Mouse (Mus musculus) spleen, postnatal 10 days (tissue): ENCODE results near the gene Kcnj10.
A peak's percentile ranks its signal among the peaks of the same experiment; 100 is the strongest.

Experiments
- DNase-seq, 2 experiments: peaks; one replicate each; pipeline ENCODE4 v3.0.0; 2021 to 2022; ENCODE audit warnings: low spot score in 2 of 2

Gene Kcnj10

DNA sequence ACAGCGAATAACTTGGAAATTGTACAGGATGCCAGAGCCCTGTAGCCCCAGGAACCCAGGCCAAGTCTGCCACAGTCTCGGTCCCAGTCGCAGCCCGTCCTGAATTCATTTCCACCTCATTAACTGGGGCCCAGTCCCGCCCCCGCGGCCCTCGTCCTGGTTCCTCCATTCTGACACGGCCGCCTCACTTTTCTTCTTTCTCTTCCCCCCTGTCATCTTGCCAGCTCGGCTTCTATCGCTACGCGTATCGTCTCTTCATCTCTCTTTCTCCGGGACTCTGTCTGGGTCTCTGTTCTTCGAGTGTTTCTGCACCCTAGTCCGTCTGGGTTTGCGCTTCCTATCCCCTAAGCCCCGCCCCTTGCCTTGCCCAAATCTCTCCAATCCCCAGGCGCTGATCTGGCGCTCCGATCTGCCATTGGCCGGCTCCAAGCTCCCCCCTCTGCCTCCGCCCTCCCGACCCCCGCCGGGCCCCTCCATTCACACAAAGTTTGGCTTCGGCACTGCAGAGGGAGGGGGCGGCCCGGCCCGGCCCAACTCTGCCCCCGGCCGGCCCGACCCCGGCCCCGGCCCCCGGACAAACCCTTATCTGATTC, at the start of gene Kcnj10:
Gene Kcnj10 (plus strand): TSS at position 482 of the 593 bp plus-strand sequence.
- DNase-seq, result peak; percentile 26 to 77

DNA sequence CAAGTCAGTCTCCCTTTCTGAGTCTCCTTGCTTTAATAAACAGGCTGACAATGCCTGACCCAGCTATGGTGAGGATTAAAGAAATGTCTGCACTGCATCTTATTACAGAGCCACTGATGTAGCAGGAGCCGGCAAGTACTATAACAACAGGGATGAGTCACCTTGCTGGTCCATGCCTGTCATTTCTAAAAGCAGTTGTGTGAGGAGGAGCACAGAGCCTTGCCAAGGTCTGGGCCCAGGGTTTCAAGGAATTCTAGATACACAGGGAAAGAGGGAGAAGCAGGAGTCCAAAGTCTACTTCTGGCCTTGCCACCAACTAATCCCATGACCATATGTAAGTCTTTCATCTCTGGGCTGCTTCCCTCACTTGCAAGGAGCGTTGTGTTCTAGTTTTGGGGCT, 48.1 kb upstream of the Kcnj10 start:
- DNase-seq, result no peak

DNA sequence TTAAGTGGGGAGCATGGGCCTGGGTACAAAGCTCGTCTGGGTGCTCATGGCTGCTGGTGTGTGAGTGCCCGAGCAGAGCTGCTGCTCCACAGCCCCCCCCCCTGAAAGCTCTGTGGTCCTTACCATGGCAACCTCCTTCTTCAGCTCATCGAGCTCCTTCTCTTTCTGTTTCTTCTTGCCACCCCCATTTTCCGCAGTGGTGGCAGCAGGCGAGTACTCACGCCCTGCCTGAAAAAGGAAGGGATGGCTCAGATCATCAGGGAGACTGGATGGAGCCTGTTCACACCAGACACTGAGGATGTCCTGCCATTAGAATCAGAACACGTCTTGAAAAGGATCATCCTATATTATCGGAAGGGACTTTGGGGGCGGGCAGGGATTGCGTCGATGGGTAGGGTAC, 47.6 kb upstream of the Kcnj10 start:
- no peak for DNase-seq

DNA sequence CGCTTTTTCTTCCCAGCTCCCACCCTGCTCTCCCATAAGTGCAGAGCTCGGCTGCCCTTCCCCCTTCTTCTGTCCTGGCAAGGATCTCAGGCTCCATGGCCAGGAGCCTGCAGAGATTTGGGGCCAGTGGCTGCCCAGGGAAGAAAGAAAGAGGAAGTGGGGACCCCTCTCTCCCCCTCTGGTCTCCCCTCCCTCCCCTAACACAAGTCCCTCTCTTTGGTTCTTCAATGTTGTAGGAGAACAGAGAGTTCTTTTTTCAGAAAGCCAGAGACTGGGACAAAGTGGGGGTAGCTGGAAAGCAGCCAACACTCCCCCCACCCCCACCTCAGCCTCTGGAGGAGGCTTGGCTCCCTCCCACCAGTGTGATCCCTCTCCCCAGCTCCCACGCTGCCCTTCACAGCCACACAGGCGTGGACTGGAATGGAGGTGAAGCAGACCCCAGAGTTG, 45.2 kb upstream of the Kcnj10 start:
- DNase-seq, result no peak

DNA sequence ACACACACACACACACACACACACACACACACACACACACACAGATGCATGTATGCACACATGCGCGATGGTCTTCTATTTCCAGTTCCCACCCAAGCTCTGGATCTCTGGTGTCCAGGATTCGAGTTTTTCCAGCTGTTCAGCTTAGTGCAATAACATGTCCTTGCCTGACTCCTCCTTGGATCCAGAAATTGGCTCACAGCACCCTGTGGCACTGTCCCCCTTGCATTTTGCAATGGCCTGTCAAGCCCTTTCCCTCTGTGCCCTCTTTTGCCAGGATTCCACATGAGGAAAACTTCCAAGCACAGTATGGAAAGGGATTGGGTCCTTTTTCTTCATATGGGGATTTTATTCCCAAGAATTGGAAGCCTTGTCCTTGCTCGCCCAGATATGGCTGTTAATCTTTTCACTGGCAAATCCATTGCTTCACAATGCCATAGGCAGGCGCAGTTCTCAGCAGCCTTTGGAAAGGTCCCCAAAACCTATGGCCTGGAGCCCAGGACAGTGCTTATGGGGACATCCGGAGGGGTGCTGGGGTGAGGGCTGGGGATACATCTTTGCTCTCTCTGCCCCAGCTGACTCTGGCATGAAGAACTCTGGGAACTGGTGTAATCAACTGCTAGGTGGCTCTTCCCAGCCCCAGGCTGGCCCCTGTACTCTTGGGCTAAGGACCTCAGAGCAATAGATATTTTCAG, 44.0 kb upstream of the Kcnj10 start:
- no peak for DNase-seq

DNA sequence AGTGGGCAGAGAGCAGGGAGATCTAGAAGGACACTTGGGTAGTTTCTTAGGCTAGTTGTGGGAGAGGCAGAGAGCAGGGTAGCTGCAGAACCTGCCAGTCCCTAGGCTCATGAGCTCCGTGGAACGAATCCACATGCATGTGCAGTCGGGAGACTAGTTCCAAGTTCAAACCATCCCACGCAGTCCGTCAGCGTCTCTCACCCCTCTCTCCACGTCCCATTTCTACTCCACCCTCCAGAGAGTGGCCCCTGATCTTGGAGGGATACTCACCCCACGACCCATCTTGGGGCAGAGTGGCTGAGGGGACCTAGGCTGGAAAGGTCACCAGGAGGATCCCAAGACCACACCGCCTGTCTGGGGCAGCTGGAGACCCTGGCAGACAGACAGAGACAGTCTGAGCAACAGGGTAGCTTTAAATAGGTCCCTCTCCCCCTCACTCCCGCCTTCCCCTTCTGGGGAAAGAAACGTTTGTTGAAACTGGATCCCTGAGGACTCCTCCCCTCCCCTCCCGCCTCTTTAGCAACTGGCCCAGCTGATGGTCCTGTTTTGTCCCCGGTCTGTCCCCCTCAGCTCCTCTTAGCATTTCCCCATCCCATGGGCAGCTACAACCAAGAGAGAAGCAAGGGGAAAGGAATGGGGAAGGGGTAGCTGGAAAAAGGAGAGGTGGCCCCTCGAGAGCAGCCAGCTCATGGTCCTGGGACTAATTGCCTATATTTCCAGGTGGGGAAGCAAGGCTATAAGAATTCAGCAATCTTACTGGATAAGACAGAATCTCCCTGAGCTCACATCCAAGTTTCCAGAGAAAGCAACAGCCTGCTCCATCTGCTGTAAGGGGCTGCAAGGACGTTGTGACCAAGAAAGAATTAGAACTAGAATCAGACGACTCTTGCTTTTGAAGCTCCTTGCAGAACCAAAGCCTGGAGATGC, 43.1 kb upstream of the Kcnj10 start, which contains the start of gene Atp1a2:
Gene Atp1a2 (minus strand): TSS at position 454 of the 927 bp plus-strand sequence.
- DNase-seq, result no peak

DNA sequence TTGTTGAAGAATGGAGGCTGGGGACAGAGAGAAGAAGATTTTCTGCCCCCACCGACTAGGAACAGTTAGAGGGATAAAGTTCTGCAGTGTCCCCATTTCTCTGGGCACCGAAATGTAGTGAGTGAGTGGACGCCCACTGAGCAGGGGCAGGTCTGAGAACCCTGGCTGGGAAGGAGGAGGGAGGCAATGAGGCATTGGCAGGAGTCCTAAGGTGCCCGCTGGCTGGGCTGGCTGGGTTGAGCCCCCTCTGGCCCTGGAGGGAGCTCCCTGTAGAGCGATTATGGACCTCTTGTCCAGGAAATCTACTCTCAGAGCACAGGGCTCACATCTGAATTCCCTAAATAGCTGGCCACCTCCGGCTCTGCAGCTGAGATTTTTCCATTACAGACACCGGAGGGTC, 41.5 kb upstream of the Kcnj10 start:
- DNase-seq, result no peak

DNA sequence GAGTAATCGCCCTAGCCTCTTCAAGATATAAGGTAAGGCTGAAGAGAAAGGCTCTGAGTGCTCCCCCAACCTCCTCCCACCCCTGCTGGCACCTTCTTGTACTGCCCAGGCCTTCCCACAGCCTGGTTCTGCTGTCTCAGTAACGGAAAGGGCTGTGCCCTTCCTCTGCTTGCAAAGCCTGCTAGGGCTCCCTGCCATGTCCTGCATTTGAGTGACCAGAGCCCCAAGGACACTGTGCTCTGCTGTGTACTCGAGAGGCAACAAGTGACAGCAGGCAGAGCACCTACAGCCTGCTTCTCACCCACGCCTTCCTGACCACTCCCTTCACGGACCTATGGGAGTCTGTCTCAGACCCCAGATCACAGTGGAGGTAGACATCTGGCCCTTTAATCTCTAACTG, 40.8 kb upstream of the Kcnj10 start:
- no peak for DNase-seq

DNA sequence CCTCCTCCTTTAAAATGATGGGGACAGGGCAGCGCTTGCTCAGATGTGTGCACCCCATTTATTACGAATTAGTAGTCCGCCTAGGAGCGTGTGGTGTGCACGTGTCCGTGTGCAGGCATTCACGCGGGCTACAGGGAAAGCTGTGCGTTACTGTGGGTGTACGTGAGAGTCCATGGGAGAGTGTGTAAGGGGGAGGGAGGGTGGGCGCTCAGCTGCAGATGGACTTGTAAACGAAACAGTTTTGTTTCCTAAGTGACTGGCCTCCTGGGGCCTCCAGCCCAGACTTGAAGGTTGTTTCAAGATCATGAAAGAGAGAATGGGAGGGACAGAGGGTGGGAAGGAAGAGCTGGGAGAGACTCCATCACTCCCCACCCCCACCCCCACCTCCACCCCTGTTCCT, 39.8 kb upstream of the Kcnj10 start:
- no peak for DNase-seq

DNA sequence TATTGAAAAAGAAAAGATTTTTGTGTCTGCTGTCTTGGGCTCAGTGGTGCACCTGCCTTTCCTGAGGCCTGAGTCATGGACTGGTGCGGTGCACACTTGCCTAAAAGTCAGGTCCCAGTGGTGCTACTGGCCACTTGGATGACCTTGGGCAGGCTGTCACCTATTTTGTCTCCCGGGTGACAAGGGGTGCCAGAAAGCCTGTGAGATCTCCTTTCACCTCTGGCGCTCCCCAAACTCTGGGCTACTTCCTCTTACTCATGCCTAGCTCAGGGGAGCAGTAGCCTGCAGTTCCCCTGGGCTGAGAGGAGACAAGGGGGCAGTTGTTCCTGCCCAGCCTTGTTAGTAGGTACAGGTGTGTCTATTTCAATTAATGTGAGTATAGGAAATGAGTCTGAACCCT, 38.7 kb upstream of the Kcnj10 start:
- DNase-seq, result no peak

DNA sequence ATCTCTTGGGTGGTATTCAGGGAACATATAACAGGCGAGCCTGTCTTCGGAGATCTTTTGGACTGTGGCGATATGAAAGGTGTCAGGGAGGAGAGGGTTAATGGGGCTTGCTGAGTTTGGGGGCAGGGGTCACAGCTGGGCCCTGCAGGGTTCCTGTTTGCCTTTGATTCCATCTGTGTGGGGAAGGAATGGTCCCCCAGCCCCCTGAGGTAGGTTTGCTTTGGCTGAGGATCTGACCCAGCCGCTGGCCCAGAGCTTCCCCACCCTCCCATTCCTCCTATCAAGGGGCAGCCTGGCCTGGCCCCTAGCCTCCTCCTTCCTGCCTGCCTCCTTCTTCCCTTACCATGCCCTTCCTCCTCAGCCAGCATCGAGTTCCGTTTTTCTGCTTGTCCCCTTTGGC, 38.2 kb upstream of the Kcnj10 start:
- no peak for DNase-seq

DNA sequence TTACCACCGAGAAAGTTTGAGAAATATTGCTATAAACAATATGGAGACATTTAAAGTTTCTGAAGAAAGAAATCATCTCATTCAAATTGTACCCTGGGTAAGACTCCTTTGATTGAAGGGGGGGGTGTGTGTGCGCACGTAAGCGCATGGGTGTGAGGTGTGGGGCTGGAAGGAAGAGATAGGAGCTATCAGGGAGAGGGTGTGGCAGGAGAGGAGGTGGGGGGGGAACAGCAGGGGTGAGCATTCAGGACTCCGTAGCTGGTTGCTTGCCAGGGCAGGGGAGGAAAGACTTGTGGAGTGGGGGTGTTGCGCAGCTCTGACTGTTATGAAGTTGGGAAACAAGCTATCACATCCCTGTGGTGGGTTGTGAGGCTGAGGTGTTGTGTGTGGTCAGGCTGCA, 36.6 kb upstream of the Kcnj10 start:
- DNase-seq, result no peak

DNA sequence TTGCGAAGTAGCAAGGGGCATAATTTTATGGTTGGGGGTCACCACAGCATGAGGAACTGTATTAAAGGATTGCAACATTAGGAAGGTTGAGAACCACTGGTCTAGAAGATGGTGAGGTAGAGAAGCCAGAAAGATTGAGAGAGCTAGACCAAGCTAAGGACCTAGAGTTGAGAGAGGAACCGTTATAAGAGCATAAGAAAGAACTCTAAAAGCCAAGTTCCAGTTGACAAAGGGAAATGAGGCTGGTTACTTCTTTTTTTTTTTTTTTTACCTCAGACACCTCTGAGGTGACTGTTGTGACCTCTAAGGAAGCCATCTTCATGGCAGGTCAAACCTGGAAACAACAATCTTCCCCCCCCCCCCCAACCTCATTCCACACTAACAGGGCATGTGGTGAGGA, 35.9 kb upstream of the Kcnj10 start:
- no peak for DNase-seq

DNA sequence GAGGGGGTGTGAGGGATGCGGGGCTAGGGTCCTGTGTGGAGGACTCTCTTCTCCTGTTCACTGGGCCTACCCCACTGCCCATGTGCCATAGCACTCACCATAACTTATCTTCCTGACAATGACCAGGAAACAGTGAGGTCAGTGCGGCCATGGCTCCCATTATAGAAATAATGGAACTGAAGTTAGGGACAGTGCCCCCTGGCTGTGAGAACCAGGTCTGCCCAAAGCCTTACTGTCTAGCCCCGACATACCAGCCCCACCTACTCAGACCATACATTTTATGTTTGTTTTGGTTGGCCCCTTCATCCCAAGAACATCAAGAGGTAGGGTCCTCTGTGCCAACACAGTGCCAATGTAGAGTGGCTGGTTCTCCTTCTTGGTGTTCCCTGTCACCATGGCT, 35.4 kb upstream of the Kcnj10 start:
- peak in 1 of 2 experiments; percentile 45 for DNase-seq

DNA sequence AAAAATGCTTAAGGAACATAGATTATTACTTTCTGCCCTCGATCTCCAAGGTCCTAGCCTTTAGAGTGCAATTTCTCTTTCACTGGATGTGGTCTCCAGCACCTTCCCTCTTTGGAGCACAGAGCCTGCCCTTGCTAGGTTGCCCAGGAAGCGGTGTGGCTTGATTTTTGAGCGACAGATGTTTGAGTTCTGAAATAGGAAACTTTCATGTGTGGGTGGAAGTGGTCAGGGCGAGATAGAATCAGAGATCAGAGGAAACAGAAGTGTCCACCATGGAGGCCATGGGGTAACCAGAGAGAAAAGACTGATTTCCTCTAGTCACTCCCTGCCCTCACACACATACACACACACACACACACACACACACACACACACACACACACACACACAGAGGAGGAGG, 34.8 kb upstream of the Kcnj10 start:
- DNase-seq, result no peak

DNA sequence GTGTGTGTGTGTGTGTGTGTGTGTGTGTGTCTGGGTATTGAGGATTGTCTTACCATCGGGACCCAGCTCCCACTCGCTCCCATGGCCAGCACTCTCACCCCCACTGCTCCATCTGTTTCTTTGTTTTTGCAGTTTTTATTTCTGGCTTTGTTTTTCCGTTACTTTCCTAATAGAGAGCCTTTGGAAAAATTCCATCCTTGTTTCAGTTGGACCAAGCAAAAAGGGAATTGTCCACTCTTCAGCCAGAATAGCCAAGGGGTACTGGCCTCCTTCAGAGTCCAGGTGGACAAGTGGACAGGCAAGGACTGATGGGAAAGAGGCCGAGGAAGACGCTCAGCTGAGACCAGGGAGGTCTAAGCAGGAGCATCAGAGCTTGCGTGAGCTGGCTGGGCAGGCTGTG, 34.1 kb upstream of the Kcnj10 start:
- no peak for DNase-seq

DNA sequence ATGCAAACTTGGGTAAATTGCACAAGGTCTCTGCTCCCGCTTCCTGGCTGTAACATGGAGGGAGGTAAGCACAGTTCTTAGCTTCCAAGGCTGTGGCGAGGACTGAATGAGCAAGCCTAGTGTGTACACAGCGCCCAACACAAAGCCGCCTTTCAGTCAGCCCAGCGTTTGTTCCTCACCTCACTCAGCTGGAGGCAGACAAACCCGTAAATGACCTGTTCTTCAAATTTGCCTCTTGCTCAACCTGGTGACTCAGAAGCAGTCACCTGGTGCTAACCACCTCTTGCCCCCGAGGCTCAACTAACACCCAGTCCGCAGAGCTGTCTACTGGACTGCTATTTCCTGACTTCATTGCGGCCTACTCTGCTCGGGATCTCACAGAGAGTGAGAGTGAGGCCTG, 33.1 kb upstream of the Kcnj10 start:
- DNase-seq, result no peak

DNA sequence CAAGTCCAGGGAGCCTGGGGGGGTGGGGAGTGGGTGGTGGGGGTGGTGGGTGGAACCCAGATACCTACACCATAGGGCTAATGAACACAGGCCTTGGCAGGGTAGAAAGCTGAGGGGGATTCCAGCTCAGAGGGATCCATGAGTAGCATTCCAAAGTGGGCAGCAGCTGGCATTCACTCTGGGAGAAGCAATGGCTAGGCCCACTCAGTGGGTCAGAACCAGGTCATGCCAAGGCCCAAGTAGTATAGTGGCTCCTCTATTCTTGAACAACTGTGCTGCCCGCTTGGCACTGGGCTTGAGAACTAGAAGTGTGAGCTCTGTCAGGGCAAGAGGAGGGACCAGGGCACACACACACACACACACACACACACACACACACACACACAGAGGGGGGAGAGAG, 32.6 kb upstream of the Kcnj10 start:
- no peak for DNase-seq

DNA sequence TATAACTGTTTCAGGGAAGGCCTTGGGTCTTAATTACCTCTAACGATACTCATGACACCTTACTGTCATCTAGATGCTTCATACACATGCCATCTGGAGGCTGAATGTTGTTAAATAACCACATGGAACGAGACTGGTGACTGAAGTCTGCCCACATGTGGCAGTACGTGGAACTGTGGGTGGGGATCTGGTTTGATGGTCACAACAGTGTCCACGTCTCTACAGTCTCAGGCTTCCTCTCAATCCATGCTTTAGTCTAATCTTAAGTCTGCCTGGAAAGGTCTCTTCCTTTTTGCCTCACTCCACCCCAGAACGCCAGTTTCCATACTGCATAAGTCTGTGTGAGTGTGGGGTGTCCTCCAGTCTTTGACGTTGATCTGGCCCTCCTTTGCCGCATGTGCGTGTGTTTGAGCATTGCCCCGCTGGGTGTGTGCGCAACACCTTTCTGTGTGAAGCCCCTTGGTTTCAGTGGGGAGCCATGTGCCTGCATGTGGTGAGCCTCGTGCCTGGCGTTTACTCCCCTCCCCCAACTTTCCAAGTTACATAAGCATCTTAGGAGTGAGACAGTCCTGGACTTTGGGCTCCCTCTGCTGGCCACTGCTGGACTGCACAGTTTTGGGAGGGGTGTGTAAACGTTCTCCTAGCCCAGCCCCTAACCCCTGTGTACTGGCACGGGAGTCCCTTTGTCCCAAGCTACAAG, 31.2 kb upstream of the Kcnj10 start:
- peak; percentile 80 to 88 for DNase-seq

DNA sequence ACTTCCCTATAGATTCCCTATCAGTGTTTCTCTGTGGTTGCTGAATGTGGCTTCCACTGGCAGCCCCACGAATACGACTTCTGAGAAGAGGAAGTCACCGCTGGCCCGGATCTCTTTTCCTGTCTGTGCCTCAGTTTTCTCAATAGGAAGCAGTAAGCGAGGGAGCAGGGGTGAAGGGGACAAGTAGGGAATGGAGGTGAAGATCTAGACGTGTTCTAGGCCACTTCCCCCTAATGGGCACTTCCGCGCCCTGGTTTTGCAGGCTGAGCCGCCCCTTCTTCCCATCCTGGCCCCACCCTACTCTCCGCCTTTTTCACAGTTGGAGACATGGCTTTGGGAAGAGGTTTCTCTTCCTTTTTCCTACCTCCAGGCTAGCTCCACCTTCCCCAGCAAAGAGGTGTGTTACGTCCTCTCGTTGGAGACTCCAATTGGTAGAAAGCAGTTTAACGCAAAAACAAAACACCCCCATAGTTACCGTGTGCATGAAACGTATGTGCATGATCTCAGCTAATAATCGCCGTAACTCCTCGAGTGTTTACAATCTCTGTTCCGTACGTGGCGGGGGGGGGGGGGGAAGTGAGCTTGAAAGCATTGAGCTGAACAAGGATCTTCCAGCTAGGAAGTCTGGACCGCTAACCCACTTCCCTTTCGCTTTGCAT, 29.6 kb upstream of the Kcnj10 start:
- DNase-seq, result peak in 1 of 2 experiments; percentile 43
